Mouse (Mus musculus) small intestine, adult 2 months (tissue): Measurements from ENCODE around the gene S1pr1.

Source experiments
- CTCF ChIP-seq: fragments of 200-500 bp; IDR thresholded peaks from 2 replicates; pipeline ENCODE4 v1.5.1; 2012; ENCODE audit warnings: low read depth, mild to moderate bottlenecking, control low read depth, inconsistent platforms, low read length, moderate library complexity, mixed read lengths; ENCODE audit not compliant: insufficient replicate concordance, insufficient read length; ENCODE audit errors: extremely low read depth
- POLR2A ChIP-seq: fragments of 200-500 bp; IDR thresholded peaks from 2 replicates; pipeline ENCODE4 v1.6.1; 2012; ENCODE audit warnings: low read depth, mild to moderate bottlenecking, control low read depth, inconsistent platforms, low read length, moderate library complexity

- no peak for TF ChIP-seq POLR2A
- no peak for TF ChIP-seq CTCF
Observed at GRCm38 (mm10) chr3:115710051-115710450, 4.8 kb downstream of the S1pr1 start.
